Mouse (Mus musculus) fat pad, adult 2 months (tissue): ENCODE data around the gene Vtn.

Experiments
- DNase-seq: peaks from one replicate; pipeline ENCODE4 v3.0.0-alpha.2; 2011; ENCODE audit warnings: low read depth, low spot score; ENCODE audit errors: extremely low read depth

The Vtn gene

GRCm38 (mm10) chr11:78497544-78498522 lies 1.1 kb upstream of the Vtn start, which contains the start of gene Sarm1:
Gene Sarm1, minus strand, starts transcription at chr11:78497754.
- peak; percentile 21 for DNase-seq

- no peak for DNase-seq
Observed at GRCm38 (mm10) chr11:78499543-78499942, 652 bp downstream of the Vtn start.

GRCm38 (mm10) chr11:78500623-78501202 lies 1.8 kb downstream of the Vtn start:
- no peak for DNase-seq

GRCm38 (mm10) chr11:78501529-78501928 lies 2.6 kb downstream of the Vtn start:
- no peak for DNase-seq

- DNase-seq = no peak
Observed at GRCm38 (mm10) chr11:78502909-78503650, 4.2 kb downstream of the Vtn start, which contains the start of gene Sebox. Gene Sebox, plus strand, starts transcription at chr11:78503447.

- no peak for DNase-seq
Observed at GRCm38 (mm10) chr11:78505430-78505829, 6.5 kb downstream of the Vtn start.

GRCm38 (mm10) chr11:78509148-78509547 lies 10.3 kb downstream of the Vtn start:
- no peak for DNase-seq

- no peak for DNase-seq
Observed at GRCm38 (mm10) chr11:78512025-78512957, 13.4 kb downstream of the Vtn start, which contains the start of the genes Tmem199 and Poldip2. Gene Tmem199, minus strand, starts transcription at chr11:78512172. Gene Poldip2, plus strand, starts transcription at chr11:78512193.

GRCm38 (mm10) chr11:78513106-78513790 lies 14.4 kb downstream of the Vtn start:
- DNase-seq = no peak

GRCm38 (mm10) chr11:78515549-78516325 lies 16.8 kb downstream of the Vtn start:
- DNase-seq = no peak

GRCm38 (mm10) chr11:78518931-78519330 lies 20.0 kb downstream of the Vtn start:
- DNase-seq = no peak

GRCm38 (mm10) chr11:78521880-78522279 lies 23.0 kb downstream of the Vtn start:
- no peak for DNase-seq

GRCm38 (mm10) chr11:78522481-78522997 lies 23.6 kb downstream of the Vtn start:
- DNase-seq = peak; percentile 68

GRCm38 (mm10) chr11:78523241-78523955 lies 24.5 kb downstream of the Vtn start:
- no peak for DNase-seq

GRCm38 (mm10) chr11:78524838-78525237 lies 25.9 kb downstream of the Vtn start:
- no peak for DNase-seq

- no peak for DNase-seq
Observed at GRCm38 (mm10) chr11:78528714-78529113, 29.8 kb downstream of the Vtn start.

GRCm38 (mm10) chr11:78530001-78530400 lies 31.1 kb downstream of the Vtn start:
- no peak for DNase-seq

- DNase-seq = no peak
Observed at GRCm38 (mm10) chr11:78531046-78531445, 32.2 kb downstream of the Vtn start.
